ENCODE assay signal across 19 mouse cellular contexts in genomic region chr2:120111596-120111995, GRCm38 (mm10). TPM values are rescaled to one million over a fixed set of nuclear protein-coding genes. Genes with fewer than 3 reads are reported as not detected.
DNase-seq lines count a peak whose midpoint lies in the region; ATAC-seq and TF ChIP-seq lines count a peak whose summit lies in the region.
"Had no signal": no experiment of that assay in that cellular context is flagged by ENCODE, and none has a peak within 500 bp of the region (broad histone marks: within the 10 kb centered on the region; RNA-seq: fewer than 3 reads in every experiment).

No protein-coding gene starts in this region.

- no peaks in the 10 kb centered on the region for H3K9me3 ChIP-seq in heart, embryonic 13.5 days
- H3K9me3 ChIP-seq in kidney, postnatal 0 days (replicated peaks; ENCODE audit: low read length) = no peaks in the 10 kb centered on the region
- no peaks in the 10 kb centered on the region for H3K9me3 ChIP-seq in lung, postnatal 0 days (ENCODE audit: low read length)
- H3K9me3 ChIP-seq: limb, embryonic 15.5 days; midbrain, embryonic 12.5 days; neural tube, embryonic 13.5 days had no signal

- H3K4me1 ChIP-seq in heart, embryonic 13.5 days = peaks cover 78% of the 10 kb centered on the region
- no peaks in the 10 kb centered on the region for H3K4me1 ChIP-seq in kidney, postnatal 0 days (replicated peaks; ENCODE audit: insufficient read depth, low read length)
- H3K4me1 ChIP-seq in lung, postnatal 0 days (ENCODE audit: insufficient read depth, low read depth, low read length) = peaks cover 4% of the 10 kb centered on the region; the same call in 1 of the 2 replicates
- H3K4me1 ChIP-seq: midbrain, embryonic 12.5 days had no signal

- peak; percentile 74 for TF ChIP-seq EP300 in lung, postnatal 0 days (IDR thresholded peaks at IDR 0.05)

- ATAC-seq in heart, embryonic 13.5 days (ENCODE audit: extremely low read depth, insufficient number of reproducible peaks, low FRiP score, low TSS enrichment) = no peak
- ATAC-seq in kidney, postnatal 0 days (replicated peaks; ENCODE audit: low FRiP score, low read depth) = no peak
- peak; percentile 35; the same call in 1 of the 2 replicates for ATAC-seq in lung, postnatal 0 days
- ATAC-seq: activated CD4-positive, CD25-positive, alpha-beta regulatory T cell, adult 4 months; forebrain, postnatal 0 days; hindbrain, embryonic 16.5 days; Patski had no signal

- TF ChIP-seq CTCF in kidney, postnatal 0 days (IDR thresholded peaks at IDR 0.05; ENCODE audit: low read depth) = no peak
- no peak for TF ChIP-seq CTCF in lung, postnatal 0 days (IDR thresholded peaks at IDR 0.05)

- no peaks in the 10 kb centered on the region for H3K27me3 ChIP-seq in heart, embryonic 13.5 days (replicated peaks)
- H3K27me3 ChIP-seq in kidney, postnatal 0 days (ENCODE audit: insufficient read depth, low read length) = no peaks in the 10 kb centered on the region
- no peaks in the 10 kb centered on the region for H3K27me3 ChIP-seq in lung, postnatal 0 days (replicated peaks; ENCODE audit: insufficient read depth, low read length)
- H3K27me3 ChIP-seq: limb, embryonic 15.5 days; midbrain, embryonic 12.5 days; neural tube, embryonic 13.5 days; Patski had no signal

- H3K27ac ChIP-seq in heart, embryonic 13.5 days (replicated peaks) = peak overlapping the region; percentile 68
- H3K27ac ChIP-seq in kidney, postnatal 0 days = 0 out of 2 replicates have a peak overlapping the region, but pooled peaks have one; percentile 21
- peak overlapping the region; percentile 49; the same call in 1 of the 2 replicates for H3K27ac ChIP-seq in lung, postnatal 0 days (ENCODE audit: low read length)
- peak overlapping the region; percentile 52 for H3K27ac ChIP-seq in macrophage
- H3K27ac ChIP-seq: midbrain, embryonic 12.5 days; neural tube, embryonic 13.5 days had no signal

- no peak overlapping the region for H3K4me3 ChIP-seq in heart, embryonic 13.5 days
- no peak overlapping the region for H3K4me3 ChIP-seq in kidney, postnatal 0 days (replicated peaks; ENCODE audit: low read depth, low read length)
- no peak overlapping the region for H3K4me3 ChIP-seq in lung, postnatal 0 days (ENCODE audit: low read depth, low read length)
- no peak overlapping the region for H3K4me3 ChIP-seq in macrophage (ENCODE audit: inconsistent target)
- H3K4me3 ChIP-seq: limb, embryonic 15.5 days; midbrain, embryonic 12.5 days; neural tube, embryonic 13.5 days had no signal

- no peak for DNase-seq in heart, postnatal 4 days
- no peak for DNase-seq in kidney, postnatal 0 days (ENCODE audit: low spot score)
- no peak for DNase-seq in kidney, adult 18-20 months
- DNase-seq in lung, postnatal 0 days (ENCODE audit: low spot score) = no peak
- DNase-seq in layer of hippocampus, postnatal 14 days (ENCODE audit: low spot score in 2 of 2) = no peak
- no peak for DNase-seq in gastrocnemius, postnatal 10 days
- DNase-seq: adrenal gland, postnatal 14 days; cerebellum, adult 18-20 months; forebrain, postnatal 0 days; gastrocnemius, postnatal 14 days; thymus, postnatal 25 days had no signal

- no peak overlapping the region for H3K4me2 ChIP-seq in heart, embryonic 13.5 days
- H3K4me2 ChIP-seq in kidney, postnatal 0 days (ENCODE audit: low read length) = no peak overlapping the region
- H3K4me2 ChIP-seq in lung, postnatal 0 days (replicated peaks; ENCODE audit: low read depth, low read length) = no peak overlapping the region
- H3K4me2 ChIP-seq: limb, embryonic 15.5 days; midbrain, embryonic 12.5 days; neural tube, embryonic 13.5 days had no signal

- H3K79me2 ChIP-seq in macrophage (ENCODE audit: inconsistent target) = peaks cover 100% of the 10 kb centered on the region

- H3K9ac ChIP-seq in heart, embryonic 13.5 days = peak overlapping the region; percentile 40; the same call in 1 of the 2 replicates
- H3K9ac ChIP-seq in kidney, postnatal 0 days (ENCODE audit: low read depth, low read length) = no peak overlapping the region
- no peak overlapping the region for H3K9ac ChIP-seq in lung, postnatal 0 days (replicated peaks; ENCODE audit: low read depth)
- H3K9ac ChIP-seq: forebrain, postnatal 0 days; limb, embryonic 15.5 days; midbrain, embryonic 12.5 days; neural tube, embryonic 13.5 days had no signal

- WGBS in heart, embryonic 13.5 days = 50% methylated on average over 4 of the region's 4 CpGs
- 46% methylated on average over 4 of the region's 4 CpGs for WGBS in kidney, postnatal 0 days
- 17% methylated on average over 4 of the region's 4 CpGs for WGBS in lung, postnatal 0 days
- WGBS in macrophage (ENCODE audit: missing documents) = 92% methylated on average over 4 of the region's 4 CpGs

- peaks cover 5% of the 10 kb centered on the region; the same call in 1 of the 2 replicates for H3K36me3 ChIP-seq in heart, embryonic 13.5 days
- no peaks in the 10 kb centered on the region for H3K36me3 ChIP-seq in kidney, postnatal 0 days (ENCODE audit: insufficient read depth, low read length)
- no peaks in the 10 kb centered on the region for H3K36me3 ChIP-seq in lung, postnatal 0 days (ENCODE audit: insufficient read depth, low read length)
- H3K36me3 ChIP-seq in macrophage (ENCODE audit: inconsistent target) = peaks cover 51% of the 10 kb centered on the region
- H3K36me3 ChIP-seq: limb, embryonic 15.5 days; midbrain, embryonic 12.5 days; neural tube, embryonic 13.5 days had no signal

RNA-seq across cellular contexts. Expression of gene Ehd4, which starts 42.8 kb away (rescaled TPM):
- polyA plus RNA-seq in heart, embryonic 13.5 days (2015; fragmentation: Nextera tagmentation; extraction: Ambion mirVana) = 164 and 183 TPM in 2 replicates
- 100 to 1,000 TPM; 461 to 503 TPM for total RNA-seq in heart, postnatal 4 days (2021)
- 67.6 and 79.3 TPM in 2 replicates for polyA plus RNA-seq in kidney, postnatal 0 days (2015; fragmentation: Nextera tagmentation; extraction: Ambion mirVana)
- 228 and 262 TPM in 2 replicates for polyA plus RNA-seq in lung, postnatal 0 days (2015; fragmentation: Nextera tagmentation; extraction: Ambion mirVana)
- total RNA-seq in macrophage (2018; cell fraction: chromatin; rRNA removed) = 100 to 1,000 TPM in 13 of 26 experiments, 10 to 100 TPM in 13; 30.2 to 195 (median 102) TPM
- total RNA-seq in macrophage (2018; cell fraction: cytosol; rRNA removed) = 100 to 1,000 TPM; 274 to 430 (median 371) TPM
- 100 to 1,000 TPM in 25 of 26 experiments, 10 to 100 TPM in 1; 98.0 to 295 (median 201) TPM for total RNA-seq in macrophage (2018; cell fraction: nucleus; rRNA removed)
- 253 to 336 TPM (median 297 TPM) in 3 replicates for polyA plus RNA-seq in macrophage (2018)
- 1 to 10 TPM; 9.7 to 9.8 TPM for total RNA-seq in layer of hippocampus, postnatal 14 days (2021)
- 100 to 1,000 TPM; 130 to 134 TPM for total RNA-seq in gastrocnemius, postnatal 10 days (2021)
